Mouse (Mus musculus): ENCODE results near the gene Ngf.

- TF ChIP-seq POLR2A (IDR thresholded peaks at IDR 0.05; ENCODE audit: insufficient read depth, low read length) (no peak), CTCF (IDR thresholded peaks at IDR 0.05; ENCODE audit: low read depth, low read length) (no peak)
Observed at GRCm38 (mm10) chr3:102521061-102521460, 51.3 kb downstream of the Ngf start.

Data from ES-Bruce4 (cell line).